Mouse (Mus musculus): ENCODE results near the gene Platr17.
A peak's percentile ranks its signal among the peaks of the same experiment; 100 is the strongest.

Platr17 gene

DNA sequence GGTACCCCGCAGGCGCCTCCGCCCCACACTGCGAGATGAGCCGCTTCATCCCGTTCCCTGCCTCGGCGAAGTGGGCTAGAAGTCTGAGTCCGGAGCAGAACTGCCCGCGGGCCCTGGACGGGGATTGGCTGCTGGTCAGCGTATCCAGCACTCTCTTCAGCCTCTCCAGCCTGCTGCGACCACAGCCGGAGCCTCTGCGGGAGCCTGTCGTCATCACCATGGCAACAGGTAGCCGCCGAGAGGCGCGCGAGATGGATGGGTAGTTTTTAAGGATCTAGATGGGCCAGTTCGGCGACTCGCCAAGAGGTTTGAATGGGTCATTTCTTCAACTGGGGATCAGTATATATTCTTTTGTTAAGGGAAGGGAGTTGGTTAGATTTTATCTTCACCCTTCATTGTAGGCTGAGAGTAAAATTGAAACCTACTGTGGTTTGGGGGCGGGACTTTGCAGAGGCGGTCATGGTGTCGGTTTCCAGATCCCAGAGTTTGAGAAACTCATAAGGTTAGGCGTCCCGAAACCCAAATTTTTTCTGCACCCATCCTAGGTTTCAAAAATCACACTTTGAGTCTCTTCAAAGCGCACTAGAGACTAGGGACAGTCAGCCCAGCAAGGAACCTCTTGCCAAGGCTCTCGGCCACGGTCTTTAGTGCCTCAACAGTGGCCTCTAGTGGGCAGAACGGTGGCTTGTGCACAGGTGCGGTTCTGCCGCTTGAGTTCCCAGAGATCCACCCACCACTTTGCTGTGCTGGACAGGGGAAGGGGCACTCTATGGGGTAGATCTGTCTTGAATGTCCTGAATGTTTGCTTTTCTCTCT, 15.6 kb downstream of the Platr17 start:
- DNase-seq, result peak; percentile 88

DNA sequence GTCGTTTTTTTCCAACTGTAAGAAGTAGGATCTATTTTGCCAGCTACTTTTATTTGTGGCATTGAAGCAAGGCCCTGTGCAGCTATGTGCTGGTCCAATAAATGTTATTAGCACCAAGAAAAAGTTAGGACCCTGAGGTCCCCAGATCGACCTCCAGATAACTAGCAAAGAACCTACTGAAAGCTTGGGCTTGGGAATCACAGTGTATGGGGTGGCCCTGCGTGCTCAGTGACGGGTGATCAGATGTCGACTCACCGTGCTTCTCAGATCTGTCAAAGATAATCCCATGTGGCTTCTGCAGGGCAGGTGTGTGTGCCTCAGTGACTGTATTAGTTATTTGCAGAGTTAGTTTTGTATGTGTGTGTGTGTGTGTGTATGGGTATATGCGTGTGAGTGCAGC, 16.4 kb downstream of the Platr17 start:
- no peak for DNase-seq

DNA sequence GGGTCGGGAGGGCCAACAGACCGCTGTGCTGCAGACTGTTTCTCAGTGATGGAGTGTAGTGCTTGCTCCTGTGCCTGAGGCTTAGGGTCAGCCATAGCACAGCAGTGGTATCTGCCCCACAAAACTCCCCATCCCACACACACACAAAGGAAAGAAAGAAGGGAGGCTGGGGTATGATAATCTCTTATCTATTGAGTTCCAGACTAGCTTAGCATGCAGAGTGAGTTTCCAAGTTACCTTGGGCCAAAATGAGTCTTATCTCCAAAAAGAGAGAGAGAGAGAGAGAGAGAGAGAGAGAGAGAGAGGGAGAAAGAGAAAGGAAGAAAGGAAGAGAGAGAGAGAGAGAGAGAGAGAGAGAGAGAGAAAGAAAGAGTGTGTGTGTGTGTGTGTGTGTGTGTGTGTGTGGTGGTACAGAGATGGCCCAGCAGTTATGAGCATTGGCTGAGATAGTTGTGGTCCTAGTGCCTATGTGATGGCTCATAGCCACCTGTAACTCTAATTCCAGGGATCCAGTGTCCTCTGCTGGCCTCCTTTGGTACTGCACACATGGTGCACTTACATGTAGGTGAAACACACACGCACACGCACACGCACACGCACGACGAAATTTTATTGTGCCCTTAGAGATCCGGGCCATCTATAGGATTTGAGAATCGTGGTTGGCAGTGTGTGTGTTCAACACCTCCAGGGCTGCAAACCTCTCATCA, 19.8 kb downstream of the Platr17 start:
- DNase-seq, result no peak

DNA sequence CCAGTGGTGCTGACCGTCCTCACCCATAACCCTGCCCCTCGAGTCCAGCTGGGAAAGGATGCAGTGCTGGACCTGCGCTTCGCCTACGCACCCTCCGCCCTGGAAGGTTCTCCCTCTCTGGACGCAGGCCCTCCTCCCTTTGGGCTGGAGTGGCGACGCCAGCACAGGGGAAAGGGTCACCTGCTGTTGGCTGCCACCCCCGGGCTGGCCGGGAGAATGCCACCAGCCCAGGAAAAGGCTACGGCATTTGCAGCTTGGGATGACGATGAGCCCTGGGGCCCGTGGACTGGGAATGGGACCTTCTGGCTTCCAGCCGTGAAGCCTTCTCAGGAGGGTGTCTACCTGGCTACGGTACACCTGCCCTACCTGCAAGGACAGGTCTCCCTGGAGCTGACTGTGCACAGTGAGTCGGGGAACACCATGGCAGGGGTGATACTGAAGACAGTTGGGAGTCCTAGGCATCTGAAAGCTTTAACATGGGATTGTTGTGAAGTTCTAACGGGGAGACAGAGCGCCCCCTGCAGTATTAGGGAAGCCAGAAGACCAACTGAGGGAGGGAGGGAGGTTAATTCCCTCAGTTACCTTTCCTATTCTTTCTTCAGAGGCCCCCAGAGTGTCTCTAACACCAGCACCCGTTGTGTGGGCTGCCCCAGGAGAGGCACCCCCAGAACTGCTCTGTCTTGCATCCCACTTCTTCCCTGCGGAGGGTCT, 20.6 kb downstream of the Platr17 start:
- DNase-seq, result no peak

DNA sequence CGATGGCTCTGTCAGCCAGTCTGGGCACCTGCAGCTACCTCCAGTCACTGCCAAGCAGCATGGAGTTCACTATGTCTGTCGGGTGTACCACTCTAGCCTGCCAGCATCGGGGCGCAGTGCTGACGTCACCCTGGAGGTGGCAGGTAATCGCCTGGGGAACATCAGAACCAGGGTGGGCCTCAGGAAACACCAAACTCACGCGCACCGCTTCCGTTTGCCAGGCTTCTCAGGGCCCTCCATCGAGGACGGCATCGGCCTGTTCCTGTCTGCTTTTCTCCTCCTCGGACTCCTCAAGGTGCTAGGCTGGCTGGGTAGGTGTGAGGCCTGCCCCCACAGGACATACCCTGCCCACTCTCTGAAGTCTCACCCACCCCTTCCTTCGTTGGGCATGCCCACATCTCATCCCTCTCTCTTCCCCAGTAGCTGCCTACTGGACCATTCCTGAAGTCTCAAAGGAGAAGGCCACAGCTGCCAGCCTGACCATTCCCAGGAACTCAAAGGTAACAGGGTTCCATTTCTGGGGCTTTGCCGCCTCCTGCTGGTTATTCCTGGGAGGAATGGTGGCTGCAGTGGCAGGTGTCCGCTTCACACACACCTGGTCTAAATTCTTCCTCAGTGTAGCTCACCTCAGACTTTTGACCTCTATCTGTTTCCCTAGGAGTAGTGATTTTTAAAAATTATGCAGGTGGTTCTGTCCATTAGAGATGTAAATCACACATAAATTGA, 21.4 kb downstream of the Platr17 start:
- DNase-seq, result no peak

- no peak for DNase-seq
Measured at GRCm38 (mm10) chr17:33928251-33928947, 23.5 kb downstream of the Platr17 start.

- DNase-seq, result peak; percentile 95
Measured at GRCm38 (mm10) chr17:33929371-33930279, 24.7 kb downstream of the Platr17 start, which contains the start of gene Rgl2. TSS of gene Rgl2 (plus strand) at chr17:33929543.

GRCm38 (mm10) chr17:33930280-33931158, 25.6 kb downstream of the Platr17 start:
- DNase-seq, result peak; percentile 71

DNA sequence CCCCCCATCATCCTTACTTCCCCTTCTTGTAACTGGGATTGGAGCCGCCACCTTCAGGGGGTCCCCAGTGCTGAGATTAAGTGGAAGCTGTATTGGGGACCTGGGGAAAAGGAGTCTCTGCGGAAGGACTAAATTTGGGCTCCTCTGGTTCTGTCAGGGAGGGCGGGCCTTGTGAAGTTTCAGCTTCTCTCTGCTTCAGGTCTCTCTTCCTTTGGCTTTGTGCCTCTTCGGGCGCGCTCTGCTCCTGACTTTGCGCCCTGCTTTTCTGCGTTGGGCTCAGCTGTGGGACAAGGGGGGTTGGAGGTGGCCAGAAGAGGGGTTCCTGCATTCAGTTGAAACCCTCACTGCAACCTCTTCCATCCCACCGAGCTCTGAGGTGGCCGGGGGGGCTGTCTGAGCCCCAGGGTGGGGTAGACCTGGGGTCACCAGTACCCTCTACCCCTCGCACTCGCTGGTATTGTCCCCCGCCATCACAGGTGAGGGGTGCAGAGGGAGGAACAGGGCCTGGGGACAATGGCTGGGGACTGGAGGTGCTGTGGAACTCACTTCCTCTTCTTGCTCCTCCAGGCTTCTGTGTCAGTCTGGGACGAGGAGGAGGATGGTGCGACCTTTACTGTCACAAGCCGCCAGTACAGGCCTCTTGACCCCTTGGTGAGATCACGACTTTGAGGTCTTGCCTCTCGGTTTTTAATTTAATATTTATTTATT, 26.4 kb downstream of the Platr17 start:
- DNase-seq, result no peak

GRCm38 (mm10) chr17:33931947-33932346, 27.0 kb downstream of the Platr17 start:
- DNase-seq, result no peak

- no peak for DNase-seq
Measured at GRCm38 (mm10) chr17:33932448-33932847, 27.5 kb downstream of the Platr17 start.

- no peak for DNase-seq
Measured at GRCm38 (mm10) chr17:33932970-33933369, 28.0 kb downstream of the Platr17 start.

GRCm38 (mm10) chr17:33935422-33936055, 30.6 kb downstream of the Platr17 start:
- no peak for DNase-seq

DNA sequence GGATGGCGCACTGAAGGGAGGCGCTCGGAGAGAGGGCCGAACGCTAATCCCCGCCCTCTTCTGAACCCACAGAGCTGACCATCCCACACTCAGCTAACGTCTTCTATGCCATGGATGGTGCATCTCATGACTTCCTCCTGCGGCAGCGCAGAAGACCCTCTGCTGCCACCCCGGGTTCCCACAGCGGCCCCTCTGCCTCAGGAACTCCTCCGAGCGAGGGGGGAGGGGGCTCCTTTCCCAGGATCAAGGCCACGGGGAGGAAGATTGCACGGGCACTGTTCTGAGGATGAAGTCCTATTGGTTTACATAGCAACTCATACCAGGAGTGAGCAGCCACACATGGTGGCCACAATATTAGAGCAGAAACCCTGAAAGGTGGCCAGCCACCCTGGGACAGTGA, 32.1 kb downstream of the Platr17 start:
- no peak for DNase-seq

DNA sequence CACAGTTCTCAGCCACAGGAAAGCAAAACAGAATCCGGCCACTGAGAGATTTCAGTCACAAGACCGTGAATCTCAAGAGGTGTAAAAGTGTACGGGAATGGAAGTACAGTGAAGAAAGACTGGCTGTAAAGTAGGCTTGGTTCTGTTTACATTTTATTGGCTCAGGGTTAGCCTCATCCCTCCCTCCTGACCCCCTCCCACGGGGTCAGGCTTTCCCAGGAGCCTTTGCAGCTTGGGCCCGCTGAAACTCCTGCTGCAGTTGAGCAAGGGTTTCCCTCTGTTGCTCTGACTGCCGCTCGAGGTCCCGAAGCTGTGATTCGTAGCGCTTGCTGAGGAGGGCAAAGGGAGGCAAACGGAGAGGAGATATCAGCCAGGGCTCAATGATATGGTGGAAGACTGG, 33.8 kb downstream of the Platr17 start:
- no peak for DNase-seq

DNA sequence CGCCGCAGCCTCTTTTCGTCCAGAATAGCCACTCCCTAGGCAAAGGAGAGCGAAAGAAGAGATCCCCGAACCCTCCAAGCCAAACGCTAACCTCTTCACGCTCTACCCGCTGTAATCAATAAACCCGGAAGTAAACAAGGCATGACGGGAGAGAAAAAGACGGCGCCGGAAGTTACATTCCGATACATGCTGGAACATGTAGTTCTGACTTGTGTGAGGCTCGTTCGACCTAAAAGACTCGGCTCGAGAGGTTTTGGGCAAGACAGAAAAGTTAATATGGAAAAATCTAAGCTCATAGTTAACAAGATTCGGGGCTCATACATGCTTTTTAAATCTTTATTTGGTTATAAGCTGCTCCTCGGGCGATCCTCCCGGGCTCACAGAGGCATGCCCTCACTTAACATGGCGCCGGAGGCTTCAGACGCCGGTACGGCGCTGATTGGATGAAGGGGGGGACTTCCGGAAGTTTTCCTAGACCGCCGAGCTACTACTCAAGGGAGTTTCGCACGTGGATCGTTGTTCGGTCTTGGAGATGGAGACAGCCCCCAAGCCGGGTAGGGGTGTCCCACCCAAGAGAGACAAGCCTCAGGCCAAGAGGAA, 35.4 kb downstream of the Platr17 start, which contains the start of the genes Pfdn6 and Wdr46:
TSS of gene Pfdn6 (minus strand) at position 138 of the 600 bp plus-strand sequence.
TSS of gene Wdr46 (plus strand) at position 455 of the 600 bp plus-strand sequence.
- DNase-seq, result peak; percentile 83

DNA sequence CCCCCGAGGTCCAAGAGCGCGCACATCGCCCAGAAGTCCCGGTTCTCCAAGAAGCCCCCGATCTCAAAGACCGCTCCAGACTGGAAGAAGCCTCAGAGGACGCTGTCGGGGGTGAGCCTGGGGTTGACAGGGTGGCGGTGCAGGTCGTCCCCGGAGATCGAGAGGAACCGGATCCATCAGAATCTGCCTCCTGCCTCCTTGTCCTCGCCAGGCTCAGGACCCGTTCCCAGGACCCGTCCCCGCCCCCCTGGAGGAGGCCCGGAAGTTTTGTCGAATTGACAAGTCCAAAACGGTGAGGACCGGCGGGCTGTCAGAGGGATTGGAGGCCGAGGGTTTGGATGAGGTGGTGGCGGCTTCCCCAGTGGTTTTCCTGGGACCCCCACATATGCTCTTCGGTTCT, 36.0 kb downstream of the Platr17 start:
- DNase-seq, result no peak

GRCm38 (mm10) chr17:33941381-33941780, 36.4 kb downstream of the Platr17 start:
- DNase-seq, result no peak
